Mouse (Mus musculus): ENCODE results near the gene Fcnb.

DNA sequence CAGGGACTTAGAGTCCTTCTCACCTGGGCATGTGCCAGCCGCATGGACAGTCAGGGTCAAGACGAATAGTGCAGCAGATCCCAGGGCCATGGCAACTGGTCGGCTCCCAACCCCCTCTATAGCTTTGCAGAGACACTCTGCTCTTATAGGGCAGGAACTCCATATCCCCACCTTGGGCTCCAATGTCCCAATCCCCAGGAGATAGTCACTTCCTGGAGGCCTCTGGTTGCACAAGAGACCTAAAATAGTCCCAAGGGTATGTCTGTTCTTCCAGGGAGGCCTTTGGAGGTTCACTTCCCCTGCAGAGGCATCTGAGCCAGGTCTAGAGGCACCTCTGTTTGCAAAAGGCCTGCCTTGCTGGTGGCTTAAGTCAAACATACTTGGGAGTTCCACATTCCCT, at the start of gene Fcnb:
- TF ChIP-seq TAL1 (IDR thresholded peaks at IDR 0.05; ENCODE audit: low read length) (no peak), GATA1 (IDR thresholded peaks at IDR 0.05; ENCODE audit: low read length) (no peak)

All from erythroblast, embryonic 14.5 days (primary cell).